Mouse (Mus musculus): Measurements from ENCODE around the gene Ugt1a6a. TPM values are rescaled to one million over a fixed set of nuclear protein-coding genes. Genes with fewer than 3 reads are reported as not detected.
"Not testable (repeated sequence)": the region's sequence is repeated elsewhere in the genome, so short reads cannot be mapped to it uniquely, and the experiment has no call there.

Ugt1a6a gene
- total and polyA plus RNA-seq, 2 experiments, result 55.4 to 106 TPM

- peak within 1 kb of the TSS; percentile 60 for H3K4me3 ChIP-seq (ENCODE audit: insufficient read depth, low read depth, low read length)
- WGBS, result 13% methylated on average over 3 of the region's 3 CpGs
- peak within 1 kb of the TSS; percentile 76 for H3K27ac ChIP-seq (replicated peaks; ENCODE audit: insufficient read depth, low read depth, low read length)
- peak; percentile 72 for DNase-seq (ENCODE audit: extremely low read depth, low read depth, low spot score)
- H3K36me3 ChIP-seq (ENCODE audit: control insufficient read depth, insufficient read depth, low read length); H3K27me3 ChIP-seq (ENCODE audit: control insufficient read depth, insufficient read depth, low read length): not testable (repeated sequence)
- H3K9ac ChIP-seq (ENCODE audit: low read depth, low read length), result peak within 1 kb of the TSS; percentile 71
- peaks cover 22% of the 10 kb centered on the region; the same call in 1 of the 2 replicates for H3K79me2 ChIP-seq (ENCODE audit: control insufficient read depth, insufficient read depth, low read length)
- H3K4me1 ChIP-seq (ENCODE audit: control insufficient read depth, insufficient read depth, low read length), result peaks cover 31% of the 10 kb centered on the region
These were observed 31.6 kb upstream of the Ugt1a6a start, which contains the start of gene Ugt1a6b for GRCm38 (mm10) chr1:88103019-88103418. TSS of gene Ugt1a6b (plus strand) at chr1:88103252.

- H3K27me3 ChIP-seq (ENCODE audit: control insufficient read depth, insufficient read depth, low read length); H3K36me3 ChIP-seq (ENCODE audit: control insufficient read depth, insufficient read depth, low read length): not testable (repeated sequence)
- 21% methylated on average over 5 of the region's 5 CpGs for WGBS
- DNase-seq (ENCODE audit: extremely low read depth, low read depth, low spot score), result peak; percentile 63
- Histone ChIP-seq H3K9ac (ENCODE audit: low read depth, low read length) (peak overlapping the region; percentile 71), H3K4me1 (ENCODE audit: control insufficient read depth, insufficient read depth, low read length) (peaks cover 30% of the 10 kb centered on the region), H3K27ac (replicated peaks; ENCODE audit: insufficient read depth, low read depth, low read length) (peak overlapping the region; percentile 66), H3K79me2 (ENCODE audit: control insufficient read depth, insufficient read depth, low read length) (peaks cover 19% of the 10 kb centered on the region; the same call in 1 of the 2 replicates), H3K4me3 (ENCODE audit: insufficient read depth, low read depth, low read length) (peak overlapping the region; percentile 60)
These were observed 30.7 kb upstream of the Ugt1a6a start for GRCm38 (mm10) chr1:88103697-88104468.

- DNase-seq (ENCODE audit: extremely low read depth, low read depth, low spot score), result peak; percentile 65
- whole genome bisulfite sequencing, result 30% methylated on average over 1 of the region's 1 CpGs
These were observed 29.8 kb upstream of the Ugt1a6a start for GRCm38 (mm10) chr1:88104667-88105430.

GRCm38 (mm10) chr1:88105656-88106055 is 29.0 kb upstream of the Ugt1a6a start:
- Histone ChIP-seq H3K9ac (ENCODE audit: low read depth, low read length) (no peak overlapping the region), H3K27ac (replicated peaks; ENCODE audit: insufficient read depth, low read depth, low read length) (peak overlapping the region; percentile 95), H3K36me3 (ENCODE audit: control insufficient read depth, insufficient read depth, low read length) (peaks cover 3% of the 10 kb centered on the region; the same call in 1 of the 2 replicates), H3K4me3 (ENCODE audit: insufficient read depth, low read depth, low read length) (peak overlapping the region; percentile 35), H3K4me1 (ENCODE audit: control insufficient read depth, insufficient read depth, low read length) (peaks cover 31% of the 10 kb centered on the region), H3K79me2 (ENCODE audit: control insufficient read depth, insufficient read depth, low read length) (peaks cover 13% of the 10 kb centered on the region; the same call in 1 of the 2 replicates), H3K27me3 (ENCODE audit: control insufficient read depth, insufficient read depth, low read length) (no peaks in the 10 kb centered on the region)
- no peak for TF ChIP-seq POLR2A (IDR thresholded peaks at IDR 0.05; ENCODE audit: extremely low read depth, insufficient read depth, low read length)
- TF ChIP-seq CTCF (IDR thresholded peaks at IDR 0.05; ENCODE audit: low read depth, low read length), result no peak
- DNase-seq (ENCODE audit: extremely low read depth, low read depth, low spot score), result peak; percentile 94
- WGBS, result 15% methylated on average over 2 of the region's 2 CpGs

More at GRCm38 (mm10) chr1:88104667-88105430, 29.8 kb upstream of the Ugt1a6a start:
- no peaks in the 10 kb centered on the region for H3K27me3 ChIP-seq (ENCODE audit: control insufficient read depth, insufficient read depth, low read length)
- H3K79me2 ChIP-seq (ENCODE audit: control insufficient read depth, insufficient read depth, low read length), result peaks cover 17% of the 10 kb centered on the region; the same call in 1 of the 2 replicates
- peaks cover 3% of the 10 kb centered on the region; the same call in 1 of the 2 replicates for H3K36me3 ChIP-seq (ENCODE audit: control insufficient read depth, insufficient read depth, low read length)
- peak overlapping the region; percentile 68 for H3K9ac ChIP-seq (ENCODE audit: low read depth, low read length)
- peak overlapping the region; percentile 95 for H3K27ac ChIP-seq (replicated peaks; ENCODE audit: insufficient read depth, low read depth, low read length)
- peak overlapping the region; percentile 60 for H3K4me3 ChIP-seq (ENCODE audit: insufficient read depth, low read depth, low read length)
- peaks cover 30% of the 10 kb centered on the region for H3K4me1 ChIP-seq (ENCODE audit: control insufficient read depth, insufficient read depth, low read length)
- TF ChIP-seq CTCF (IDR thresholded peaks at IDR 0.05; ENCODE audit: low read depth, low read length), result no peak
- TF ChIP-seq POLR2A (IDR thresholded peaks at IDR 0.05; ENCODE audit: extremely low read depth, insufficient read depth, low read length), result no peak

- H3K9ac ChIP-seq (ENCODE audit: low read depth, low read length); H3K36me3 ChIP-seq (ENCODE audit: control insufficient read depth, insufficient read depth, low read length); H3K27me3 ChIP-seq (ENCODE audit: control insufficient read depth, insufficient read depth, low read length); H3K4me3 ChIP-seq (ENCODE audit: insufficient read depth, low read depth, low read length): not testable (repeated sequence)
- H3K4me1 ChIP-seq (ENCODE audit: control insufficient read depth, insufficient read depth, low read length), result peaks cover 22% of the 10 kb centered on the region
- DNase-seq (ENCODE audit: extremely low read depth, low read depth, low spot score), result peak; percentile 87
- H3K79me2 ChIP-seq (ENCODE audit: control insufficient read depth, insufficient read depth, low read length), result peaks cover 15% of the 10 kb centered on the region; the same call in 1 of the 2 replicates
- peak overlapping the region; percentile 80 for H3K27ac ChIP-seq (replicated peaks; ENCODE audit: insufficient read depth, low read depth, low read length)
- WGBS, result 24% methylated on average over 2 of the region's 2 CpGs
These were observed 25.5 kb upstream of the Ugt1a6a start for GRCm38 (mm10) chr1:88109027-88109557.

- Histone ChIP-seq H3K4me3 (ENCODE audit: insufficient read depth, low read depth, low read length) (peak overlapping the region; percentile 21), H3K79me2 (ENCODE audit: control insufficient read depth, insufficient read depth, low read length) (peaks cover 13% of the 10 kb centered on the region; the same call in 1 of the 2 replicates), H3K27ac (replicated peaks; ENCODE audit: insufficient read depth, low read depth, low read length) (peak overlapping the region; percentile 84), H3K4me1 (ENCODE audit: control insufficient read depth, insufficient read depth, low read length) (peaks cover 21% of the 10 kb centered on the region), H3K9ac (ENCODE audit: low read depth, low read length) (peak overlapping the region; percentile 54)
- WGBS, result 5% methylated on average over 2 of the region's 2 CpGs
- H3K27me3 ChIP-seq (ENCODE audit: control insufficient read depth, insufficient read depth, low read length); DNase-seq (ENCODE audit: extremely low read depth, low read depth, low spot score); H3K36me3 ChIP-seq (ENCODE audit: control insufficient read depth, insufficient read depth, low read length): not testable (repeated sequence)
These were observed 25.0 kb upstream of the Ugt1a6a start for GRCm38 (mm10) chr1:88109604-88110003.

- DNase-seq (ENCODE audit: extremely low read depth, low read depth, low spot score); H3K79me2 ChIP-seq (ENCODE audit: control insufficient read depth, insufficient read depth, low read length); H3K4me3 ChIP-seq (ENCODE audit: insufficient read depth, low read depth, low read length); H3K36me3 ChIP-seq (ENCODE audit: control insufficient read depth, insufficient read depth, low read length); H3K27me3 ChIP-seq (ENCODE audit: control insufficient read depth, insufficient read depth, low read length); H3K27ac ChIP-seq (replicated peaks; ENCODE audit: insufficient read depth, low read depth, low read length); H3K4me1 ChIP-seq (ENCODE audit: control insufficient read depth, insufficient read depth, low read length); H3K9ac ChIP-seq (ENCODE audit: low read depth, low read length): not testable (repeated sequence)
- WGBS, result 86% methylated on average over 6 of the region's 6 CpGs
These were observed 21.8 kb upstream of the Ugt1a6a start for GRCm38 (mm10) chr1:88112769-88113168.
